Mouse (Mus musculus): ENCODE data around the gene Trim8. TPM values are rescaled to one million over a fixed set of nuclear protein-coding genes. Genes with fewer than 3 reads are reported as not detected.
A peak's percentile ranks its signal among the peaks of the same experiment; 100 is the strongest.

The Trim8 gene
- polyA plus RNA-seq, 2 experiments from 2014 or later: 16.3 to 21.5 TPM

DNA sequence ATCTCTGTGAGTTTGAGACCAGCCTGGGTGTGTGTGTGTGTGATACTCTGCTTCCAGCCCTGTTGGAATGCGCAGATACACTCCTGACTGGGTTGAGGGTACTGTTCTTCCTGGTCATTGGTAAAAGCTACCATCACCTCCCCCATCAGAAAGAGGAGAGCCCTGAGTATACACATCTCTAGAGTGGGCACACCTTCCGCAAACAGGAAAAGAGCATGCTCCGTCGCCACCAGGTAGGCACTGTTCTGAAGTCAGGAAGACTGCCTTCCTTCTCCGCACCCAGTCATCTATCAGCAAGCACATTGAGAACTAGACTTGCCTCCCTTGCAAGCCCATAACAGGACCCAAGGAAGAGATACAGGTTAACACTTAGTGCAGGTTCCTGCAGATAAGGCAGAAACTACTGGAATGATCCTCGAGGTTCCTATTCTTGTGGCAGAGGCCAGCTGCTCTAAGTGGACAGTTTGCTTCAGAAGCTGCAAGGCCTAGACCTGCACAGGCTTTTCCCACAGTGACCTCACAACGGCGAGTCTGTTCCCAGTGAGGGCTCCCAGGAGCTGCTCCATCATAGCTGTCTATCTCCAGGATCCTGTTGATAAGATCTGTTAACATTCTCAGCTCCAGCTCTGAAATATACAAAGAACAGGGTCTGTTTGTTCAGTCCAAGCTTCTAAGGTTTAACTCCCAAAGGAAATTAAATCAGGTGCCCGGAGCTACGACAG, 20.7 kb upstream of the Trim8 start:
- ATAC-seq: no peak

DNA sequence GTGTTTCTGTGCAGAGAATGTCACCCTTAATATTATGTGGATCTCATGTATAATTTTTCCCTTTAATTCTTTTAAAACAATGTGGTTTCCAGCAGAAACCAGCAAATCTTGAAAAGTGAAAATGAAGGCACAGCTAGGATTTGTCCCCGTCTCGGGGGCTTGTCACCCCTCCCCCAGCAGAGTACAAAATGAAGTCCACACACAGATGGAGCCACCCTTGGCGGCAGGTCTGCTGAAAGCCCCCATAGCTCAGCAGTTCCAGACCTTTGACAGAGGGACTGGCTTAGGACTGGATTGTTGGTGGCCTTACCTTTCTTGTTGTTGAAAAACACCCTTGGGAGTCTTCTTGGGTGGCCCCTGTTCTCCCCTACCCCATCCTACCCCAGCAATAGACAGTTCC, 20.1 kb upstream of the Trim8 start:
- ATAC-seq: no peak

DNA sequence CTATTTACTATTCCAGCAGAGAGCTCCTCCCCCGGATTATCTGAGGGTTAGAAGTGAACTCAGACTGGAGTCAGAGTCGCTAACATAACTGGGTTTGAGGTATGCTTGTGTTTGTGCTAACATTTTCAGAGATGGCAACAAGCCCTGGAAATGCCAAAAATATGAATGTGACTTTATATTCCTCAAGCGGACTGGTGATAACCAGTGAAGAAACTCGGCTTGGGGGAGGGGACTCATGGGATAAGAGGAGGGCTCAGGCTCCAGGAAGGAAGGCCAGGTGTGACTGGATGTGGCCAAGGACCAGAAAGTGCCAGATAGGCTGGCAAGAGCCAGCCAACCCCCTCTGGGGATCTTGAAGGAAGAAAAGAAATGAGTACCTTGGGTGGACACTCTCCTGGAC, 19.7 kb upstream of the Trim8 start:
- no peak for ATAC-seq

DNA sequence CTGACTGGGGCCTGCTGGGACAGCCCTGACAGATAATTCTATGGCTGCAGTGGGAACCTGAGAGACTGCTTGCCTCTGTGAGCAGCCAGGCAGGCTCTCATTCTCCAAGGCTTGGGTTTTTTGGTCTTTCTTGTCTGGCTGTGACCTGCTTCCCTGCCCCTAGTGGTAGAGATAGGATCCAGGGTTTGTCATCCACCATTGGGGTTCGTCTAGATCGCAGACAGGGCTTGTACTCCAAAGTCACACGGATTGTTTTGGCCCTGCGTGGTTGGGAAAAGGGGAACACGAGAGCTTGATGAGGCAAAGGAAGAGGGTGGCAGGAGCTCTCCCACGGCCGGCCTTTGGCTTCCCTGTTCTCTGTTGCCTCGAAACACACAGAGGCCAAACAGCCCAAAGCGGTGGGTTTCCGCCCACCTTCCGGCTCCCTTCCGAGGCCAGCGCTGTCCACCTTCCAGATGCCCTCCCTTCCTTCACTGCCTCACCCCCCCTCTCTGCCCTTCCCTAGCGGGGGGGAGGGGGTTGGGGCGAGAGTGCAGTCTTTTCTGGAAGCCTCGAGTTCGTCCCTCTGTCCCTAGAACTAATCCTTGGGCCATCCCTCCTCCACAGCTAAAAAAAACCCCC, 18.5 kb upstream of the Trim8 start:
- no peak for ATAC-seq

DNA sequence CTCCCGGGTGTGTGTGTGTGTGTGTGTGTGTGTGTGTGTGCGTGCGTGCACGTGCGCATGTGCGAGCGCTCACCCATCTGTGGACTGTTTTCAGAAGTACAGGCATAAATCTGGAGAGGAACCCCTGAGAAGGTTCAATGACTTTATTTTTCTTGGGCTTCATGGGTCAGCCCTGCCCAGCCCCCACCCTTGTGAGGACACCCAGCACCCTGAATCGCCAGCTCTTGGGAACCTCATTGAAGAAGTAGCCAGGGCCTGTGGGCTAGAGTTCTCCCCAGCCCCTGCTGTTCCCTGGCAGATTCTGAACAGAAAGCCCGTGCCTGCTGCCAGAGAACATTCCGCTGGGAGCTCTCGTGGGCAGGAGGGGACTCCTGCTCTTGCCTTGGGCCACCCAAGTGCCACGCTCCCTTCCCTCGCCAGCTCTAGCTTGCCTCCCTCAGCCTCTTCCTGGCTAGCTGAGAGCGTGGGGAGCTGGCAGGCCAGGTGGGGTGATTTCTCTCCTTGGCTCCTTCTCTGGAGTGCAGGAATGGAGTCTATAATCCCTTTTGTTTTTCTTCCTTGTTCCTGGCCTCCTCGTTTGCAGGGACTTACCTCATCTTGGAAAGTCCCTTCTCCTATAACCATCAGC, 17.7 kb upstream of the Trim8 start:
- no peak for ATAC-seq

DNA sequence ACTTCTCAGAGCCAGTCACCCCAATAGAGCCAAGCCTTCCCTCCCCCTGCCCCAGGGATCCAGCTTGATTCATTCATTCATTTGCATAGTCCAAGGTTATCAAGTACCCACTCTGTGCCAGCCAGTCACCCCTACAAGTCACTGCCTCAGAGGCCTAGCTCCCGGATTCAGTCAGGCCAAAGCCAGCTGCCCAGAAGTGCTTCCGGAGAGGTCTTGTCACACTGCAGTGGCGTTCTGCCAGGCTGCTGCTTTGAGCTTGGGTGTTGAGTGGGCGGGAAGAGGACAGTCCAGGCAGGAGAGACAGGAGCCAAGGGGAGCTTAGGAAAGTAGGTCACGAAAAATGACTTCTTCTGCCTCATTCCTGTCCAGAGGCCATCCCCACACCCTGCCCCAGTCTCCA, 17.0 kb upstream of the Trim8 start:
- no peak for ATAC-seq

DNA sequence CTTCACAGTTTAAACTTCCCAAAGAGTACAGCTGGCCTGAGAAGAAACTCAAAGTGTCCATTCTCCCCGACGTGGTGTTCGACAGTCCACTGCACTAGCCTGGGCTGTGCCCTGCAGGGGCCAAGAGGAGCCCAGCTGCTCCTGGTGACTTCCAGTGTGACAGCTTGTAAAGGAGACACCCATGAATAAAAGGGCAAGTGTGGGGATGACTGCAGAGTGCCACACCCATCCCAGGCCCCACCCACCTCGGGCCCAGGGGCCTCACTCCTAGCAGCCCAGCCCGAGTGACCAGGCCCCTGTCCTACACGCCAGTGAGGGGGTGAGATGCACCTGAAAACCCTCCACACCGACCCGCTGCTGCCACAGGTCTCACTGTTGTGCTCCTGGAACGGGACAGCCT, 15.7 kb upstream of the Trim8 start:
- no peak for ATAC-seq

DNA sequence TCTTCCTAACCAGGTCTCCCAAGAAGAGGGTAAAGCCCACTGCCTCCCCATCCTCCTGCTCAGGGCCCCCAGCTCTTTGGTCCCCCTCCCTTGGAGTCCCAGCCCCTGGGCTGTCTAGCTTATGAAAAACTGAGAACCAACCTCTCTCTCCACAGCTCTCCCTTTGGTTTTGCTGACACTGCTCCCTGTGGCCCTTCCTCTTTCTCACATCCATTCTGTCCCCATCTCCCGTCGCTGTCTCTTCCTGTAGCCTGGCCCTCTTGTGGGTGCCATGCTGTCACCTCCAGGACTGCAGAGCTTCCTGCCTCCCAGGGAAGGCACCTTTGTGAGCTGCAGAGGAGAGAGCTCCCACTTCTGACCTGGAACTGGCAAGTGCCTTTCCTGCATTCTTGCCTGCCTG, 14.8 kb upstream of the Trim8 start:
- no peak for ATAC-seq

DNA sequence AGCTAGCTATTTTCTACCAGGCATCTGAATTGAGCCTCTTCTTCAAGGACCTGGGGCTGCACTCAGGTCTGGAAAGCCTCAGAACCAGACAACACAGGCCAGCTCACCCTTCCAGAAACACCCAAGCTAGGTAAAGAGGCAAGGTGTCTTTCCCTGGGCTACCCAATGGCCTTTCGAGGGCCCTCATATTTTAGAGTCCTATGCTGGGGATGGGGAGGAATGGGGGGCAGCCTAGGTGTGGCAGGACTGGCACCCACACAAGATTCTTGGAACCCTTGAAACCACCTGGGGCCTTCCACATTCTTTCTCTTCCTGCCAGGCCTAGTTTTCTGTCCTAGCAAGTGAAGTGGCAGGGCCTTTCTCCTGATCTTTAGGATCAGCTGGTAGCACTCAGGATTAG, 12.1 kb upstream of the Trim8 start:
- ATAC-seq: no peak

DNA sequence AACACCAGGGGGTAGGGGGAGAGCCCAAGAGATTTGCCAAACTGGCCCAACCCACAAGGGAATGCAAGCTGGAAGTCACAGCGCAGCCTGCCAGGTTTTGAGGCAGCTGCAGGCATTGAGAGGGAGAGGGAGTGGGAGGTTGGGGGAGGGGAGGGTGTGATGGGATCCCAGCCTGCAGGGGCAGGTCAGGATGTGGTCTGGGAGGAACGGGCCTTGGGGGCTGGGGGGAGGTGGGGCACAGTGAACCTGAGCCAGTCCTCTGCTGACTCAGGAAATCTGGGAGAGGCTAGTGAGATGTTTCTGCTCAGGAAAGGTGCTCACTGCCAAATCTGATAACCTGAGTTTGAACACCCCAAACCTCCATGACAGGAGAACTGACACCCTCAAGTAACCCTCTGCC, 10.9 kb upstream of the Trim8 start:
- no peak for ATAC-seq

DNA sequence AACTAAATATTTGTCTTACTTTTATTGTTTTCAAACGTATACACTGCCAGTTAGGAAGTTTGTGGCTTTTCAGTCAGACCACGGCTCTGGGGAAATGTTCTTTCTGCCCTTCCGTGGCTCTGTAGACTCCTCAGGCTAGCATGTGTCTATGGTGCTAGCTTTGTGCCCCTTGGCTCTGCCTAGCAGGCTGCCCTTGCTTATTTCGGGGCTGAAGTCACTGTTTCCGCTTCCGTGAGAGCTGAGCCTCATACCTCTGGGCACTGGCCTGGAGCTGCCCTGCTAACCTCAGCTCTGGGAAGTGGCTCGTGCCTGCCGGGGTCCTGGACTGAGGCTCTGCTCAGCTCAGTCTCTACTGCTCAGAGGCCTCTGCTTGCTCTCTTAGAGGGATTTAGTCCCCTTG, 6.4 kb upstream of the Trim8 start:
- no peak for ATAC-seq

DNA sequence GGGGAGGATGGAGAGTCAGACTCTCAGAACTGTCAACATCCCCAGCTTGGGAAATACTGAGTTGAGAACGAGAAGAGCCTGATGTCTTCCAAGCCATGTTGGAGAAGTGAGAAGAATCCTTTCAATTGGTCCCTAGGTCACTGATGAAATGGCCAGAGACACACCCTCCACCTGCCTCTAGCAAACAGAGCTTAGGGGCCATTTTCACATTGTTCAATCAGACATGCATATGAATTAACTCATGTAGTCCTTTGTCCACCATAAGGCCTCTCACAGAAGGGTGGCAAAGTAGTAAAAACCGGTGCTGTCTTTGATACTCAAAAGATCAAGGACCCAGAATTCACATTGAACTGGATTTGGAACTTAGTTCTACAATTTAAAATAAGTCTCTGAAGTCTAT, 4.3 kb upstream of the Trim8 start:
- no peak for ATAC-seq

DNA sequence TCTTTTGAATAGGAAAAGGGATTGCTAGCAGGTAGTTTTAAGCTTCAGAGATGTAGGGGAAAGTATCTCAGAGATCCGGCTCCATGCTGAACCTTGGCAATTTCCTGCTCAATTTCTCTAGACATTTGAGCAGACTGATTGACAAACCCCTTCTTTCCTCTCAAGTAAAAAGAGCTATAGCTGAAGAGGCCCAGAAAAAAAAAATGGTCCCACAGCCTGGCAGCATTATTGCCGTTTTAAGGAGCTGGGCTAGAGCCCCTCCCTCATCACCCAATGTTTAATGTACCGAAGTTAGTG, 2.0 kb upstream of the Trim8 start:
- no peak for ATAC-seq

DNA sequence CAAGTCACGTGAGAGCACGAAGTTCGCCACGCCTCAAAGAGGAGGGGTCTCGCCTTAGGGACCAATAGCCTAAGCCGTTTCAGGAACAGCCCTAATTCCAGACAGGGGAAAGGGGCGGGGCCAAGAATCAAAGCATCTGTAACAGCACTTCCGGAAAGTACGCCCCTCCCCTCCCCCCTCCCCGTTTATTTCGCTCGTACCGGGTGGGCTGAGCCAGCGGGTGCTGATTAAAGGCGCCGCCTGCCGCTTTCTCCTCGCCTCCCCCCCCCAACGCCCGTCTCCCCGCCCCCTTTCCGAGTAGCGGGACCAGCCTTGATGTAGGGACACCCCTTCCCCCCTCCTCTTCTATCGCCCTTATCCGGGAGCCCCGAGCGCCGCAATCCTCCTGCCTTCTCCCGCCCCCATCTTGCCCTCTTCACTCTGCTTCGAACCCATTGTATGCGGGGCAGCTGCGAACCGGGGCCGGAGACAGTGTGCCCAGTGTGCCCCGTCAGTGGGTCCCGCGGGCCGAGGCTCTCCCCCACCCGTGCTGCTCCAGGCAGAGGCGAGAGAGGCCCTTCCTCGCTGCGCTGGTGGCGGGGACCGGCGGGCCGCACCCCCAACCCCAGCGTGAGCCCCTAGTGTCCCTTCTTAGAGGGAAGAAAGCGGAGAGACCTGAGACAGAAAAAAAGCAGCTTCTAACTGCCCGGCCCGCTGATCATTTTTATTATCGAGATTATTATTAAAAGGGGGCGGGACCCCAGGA, 1.5 kb upstream of the Trim8 start:
- ATAC-seq: peak; percentile 71

DNA sequence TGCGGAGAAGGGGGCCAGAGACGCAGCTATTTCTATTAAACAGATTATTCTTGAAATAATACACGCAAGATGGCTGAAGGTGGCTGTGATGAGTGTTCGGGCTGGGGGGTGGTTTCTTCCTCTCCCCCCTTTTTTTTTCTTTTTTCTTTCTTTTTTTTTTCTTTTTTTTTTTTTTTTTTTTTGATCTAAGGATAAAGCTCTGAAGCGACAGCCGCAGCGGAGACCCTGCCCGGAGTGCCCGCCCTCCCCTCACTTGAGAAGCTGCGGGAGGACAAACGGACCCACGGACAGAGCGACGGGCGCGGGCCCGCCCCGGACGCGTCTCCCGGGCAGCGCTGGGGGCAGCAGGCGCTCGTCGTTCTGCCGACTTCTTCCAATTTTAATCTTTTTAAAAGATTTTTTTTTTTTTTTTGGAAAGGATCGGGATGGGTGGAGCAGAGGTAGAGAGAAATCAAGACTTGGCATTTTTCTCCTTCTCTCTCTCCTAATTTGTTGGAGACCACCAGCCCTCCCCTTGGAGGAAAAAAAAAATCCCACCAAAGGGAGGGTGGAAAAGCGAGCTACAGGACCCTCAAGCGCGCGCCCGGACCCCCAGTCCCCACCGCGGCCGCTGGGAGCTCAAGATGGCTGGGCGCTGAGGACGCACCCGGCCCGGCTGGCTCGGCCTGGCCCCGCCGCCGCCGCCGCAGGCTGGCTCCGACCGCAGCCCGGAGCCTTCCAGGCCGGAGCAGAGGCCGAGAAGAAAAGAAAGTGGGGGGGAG, 741 bp upstream of the Trim8 start:
- no peak for ATAC-seq

DNA sequence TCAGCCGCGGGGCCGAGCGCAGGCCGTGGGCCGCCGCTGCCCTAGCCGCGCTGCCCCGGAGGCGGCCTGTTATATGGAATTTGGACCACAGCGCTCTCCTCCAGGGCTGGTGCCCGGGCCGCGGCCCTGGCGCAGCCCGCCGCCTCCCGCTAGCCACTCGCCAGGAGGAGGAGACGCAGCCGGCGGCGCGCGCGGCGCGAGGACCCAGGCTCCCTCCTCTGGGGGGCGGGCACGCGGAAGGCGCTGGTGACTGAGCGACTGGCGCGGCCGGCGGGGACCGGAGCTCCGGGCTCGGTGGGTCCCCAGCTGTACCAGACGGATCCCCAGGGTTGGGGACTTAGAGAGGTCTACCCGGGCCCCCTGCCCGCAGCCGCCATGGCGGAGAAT, 560 bp downstream of the Trim8 start:
- ATAC-seq: peak; percentile 8

DNA sequence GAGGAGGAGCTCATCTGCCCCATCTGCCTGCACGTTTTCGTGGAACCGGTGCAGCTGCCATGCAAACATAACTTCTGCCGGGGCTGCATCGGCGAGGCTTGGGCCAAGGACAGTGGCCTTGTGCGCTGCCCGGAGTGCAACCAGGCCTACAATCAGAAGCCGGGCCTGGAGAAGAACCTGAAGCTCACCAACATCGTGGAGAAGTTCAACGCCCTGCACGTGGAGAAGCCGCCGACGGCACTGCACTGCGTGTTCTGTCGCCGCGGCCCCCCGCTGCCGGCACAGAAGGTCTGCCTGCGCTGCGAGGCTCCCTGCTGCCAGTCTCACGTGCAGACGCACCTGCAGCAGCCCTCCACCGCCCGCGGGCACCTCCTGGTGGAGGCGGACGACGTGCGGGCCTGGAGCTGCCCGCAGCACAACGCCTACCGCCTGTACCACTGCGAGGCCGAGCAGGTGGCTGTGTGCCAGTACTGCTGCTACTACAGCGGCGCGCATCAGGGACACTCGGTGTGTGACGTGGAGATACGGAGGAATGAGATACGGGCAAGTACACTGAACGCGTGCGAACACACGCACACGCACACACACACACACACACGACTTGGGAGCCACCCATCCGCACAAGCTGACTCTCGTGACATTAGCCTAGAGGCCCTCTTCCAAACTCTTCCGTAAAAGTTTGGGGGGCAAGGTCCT, 1.1 kb downstream of the Trim8 start:
- peak; percentile 14 for ATAC-seq

DNA sequence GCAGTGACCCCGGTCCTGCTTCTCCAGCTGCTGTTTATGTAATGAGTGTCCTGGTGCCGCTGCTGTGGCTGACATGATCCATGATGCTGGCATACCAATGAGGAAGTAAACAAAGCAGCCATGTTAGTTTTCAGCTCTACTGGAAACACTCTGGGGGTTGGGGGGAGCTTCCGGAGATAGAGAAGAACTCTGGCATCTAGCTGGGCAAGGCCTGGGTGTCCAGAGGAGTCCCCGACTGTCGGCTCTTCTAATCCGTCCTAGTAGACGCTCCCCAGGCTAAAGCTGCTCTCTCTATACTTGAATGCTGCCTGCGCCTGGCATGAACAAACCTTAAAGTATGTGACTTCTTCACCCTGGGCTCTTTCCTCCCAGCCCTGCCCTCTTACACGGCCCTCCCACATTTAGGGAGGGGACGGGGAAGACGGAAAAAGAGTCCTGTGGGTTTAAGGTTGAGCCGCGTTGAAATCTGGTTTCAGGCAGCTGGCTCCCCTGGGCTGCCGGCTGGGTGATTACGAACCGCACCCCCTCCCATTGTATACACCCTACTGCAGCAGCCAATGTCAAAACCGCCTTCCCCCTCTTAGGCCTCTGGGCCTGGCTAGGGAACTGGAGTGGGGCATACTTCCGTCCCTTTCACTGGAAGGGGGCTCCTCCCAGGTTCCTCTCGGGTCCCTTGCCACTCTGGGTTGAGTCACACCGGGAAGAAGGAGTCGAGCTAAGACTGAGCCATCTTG, 2.0 kb downstream of the Trim8 start:
- ATAC-seq: peak; percentile 42

DNA sequence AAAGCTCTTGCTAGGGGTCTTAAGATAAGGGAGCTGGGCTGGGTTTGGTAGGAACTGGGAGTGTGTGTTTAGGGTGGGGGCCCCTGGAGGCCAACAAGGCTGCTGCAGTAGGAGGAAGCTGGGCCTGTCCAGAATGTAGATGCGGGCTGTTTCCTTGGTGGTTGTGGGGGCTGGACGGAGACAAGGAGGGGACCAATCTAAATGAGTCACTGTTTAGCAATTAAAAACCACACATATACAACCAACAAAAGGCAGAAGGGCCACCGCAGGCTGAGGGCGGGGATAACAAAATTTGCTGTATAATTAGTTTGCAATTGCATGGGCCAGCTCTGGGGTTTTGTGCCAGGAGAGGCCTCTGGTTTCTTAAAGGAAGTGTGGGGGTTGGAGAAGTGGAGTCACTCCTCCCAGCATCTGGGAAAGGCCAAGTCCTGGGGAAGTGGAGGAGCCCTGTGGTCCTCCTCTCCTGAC, 2.6 kb downstream of the Trim8 start:
- peak; percentile 4 for ATAC-seq

DNA sequence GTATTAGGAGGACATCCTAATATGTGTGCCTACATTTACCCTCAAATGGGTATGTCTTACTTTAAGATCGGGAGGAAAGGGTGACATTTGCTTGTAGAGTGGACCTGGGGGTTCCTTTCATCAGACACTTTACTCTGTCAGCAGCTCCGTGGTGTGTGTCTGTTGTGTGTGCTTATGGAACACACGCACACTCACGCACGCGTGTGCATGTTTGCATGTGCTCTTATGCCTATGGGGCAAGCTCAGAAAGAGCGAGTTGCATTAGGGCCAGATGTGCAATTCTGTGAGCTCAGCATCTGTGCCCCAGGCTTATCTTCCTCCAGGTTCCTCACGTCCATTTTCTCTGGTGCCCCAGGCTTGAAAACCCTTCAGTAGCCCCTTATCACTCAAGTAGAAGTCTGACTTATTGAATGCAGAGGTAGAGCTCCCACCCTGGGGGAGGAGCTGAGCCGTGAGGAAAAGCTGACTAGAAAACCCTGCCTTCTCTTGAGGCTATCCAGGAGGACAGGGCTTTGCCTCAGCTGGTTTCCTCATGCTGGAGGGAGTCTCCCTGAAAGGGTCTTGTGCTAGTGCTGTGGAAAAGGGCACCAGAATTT, 3.4 kb downstream of the Trim8 start:
- no peak for ATAC-seq

Data from CD4-positive, CD25-positive, alpha-beta regulatory T cell, adult 4 months (primary cell).